Mouse (Mus musculus) lung, adult 2 months (tissue): ENCODE results near the gene C8g. TPM values are rescaled to one million over a fixed set of nuclear protein-coding genes. Genes with fewer than 3 reads are reported as not detected.
A peak's percentile ranks its signal among the peaks of the same experiment; 100 is the strongest.

Source experiments
- DNase-seq: peaks from one replicate; pipeline ENCODE4 v3.0.0; 2022
- H3K4me1 ChIP-seq: fragments of 200-500 bp; 2 replicates; pipeline ENCODE4 v1.6.1; 2011; ENCODE audit warnings: low read length; ENCODE audit not compliant: control insufficient read depth, insufficient read depth
- H3K4me3 ChIP-seq: fragments of 200-500 bp; replicated peaks from 2 replicates; pipeline ENCODE3; 2011; ENCODE audit warnings: low read depth, mild to moderate bottlenecking, control low read depth, low read length; ENCODE audit errors: extremely low read depth
- CTCF ChIP-seq: fragments of 200-500 bp; IDR thresholded peaks from 2 replicates; pipeline ENCODE4 v1.5.1; 2011; ENCODE audit warnings: mild to moderate bottlenecking, low read length, control low read depth; ENCODE audit not compliant: insufficient read depth
- POLR2A ChIP-seq: fragments of 200-500 bp; IDR thresholded peaks from 2 replicates; pipeline ENCODE4 v1.6.1; 2011; ENCODE audit warnings: low read depth, mild to moderate bottlenecking, control low read depth, low read length, borderline replicate concordance; ENCODE audit errors: extremely low read depth
- WGBS: fragments of 180-500 bp; shearing (Covaris S2); methylation state at CpG from one replicate; pipeline ENCODE4 v1.1.7; 2018; 5-methylcytosine and 5-hydroxymethylcytosine counted together
- polyA plus RNA-seq: library from polyadenylated mRNA; depleted of rRNA; stranded (reverse); fragments of >200 nt; gene quantifications from 2 replicates; pipeline ENCODE4 v1.2.3, GENCODE M21; 2012

Gene C8g
- polyA plus RNA-seq, 1 experiment: 2.7 TPM

DNA sequence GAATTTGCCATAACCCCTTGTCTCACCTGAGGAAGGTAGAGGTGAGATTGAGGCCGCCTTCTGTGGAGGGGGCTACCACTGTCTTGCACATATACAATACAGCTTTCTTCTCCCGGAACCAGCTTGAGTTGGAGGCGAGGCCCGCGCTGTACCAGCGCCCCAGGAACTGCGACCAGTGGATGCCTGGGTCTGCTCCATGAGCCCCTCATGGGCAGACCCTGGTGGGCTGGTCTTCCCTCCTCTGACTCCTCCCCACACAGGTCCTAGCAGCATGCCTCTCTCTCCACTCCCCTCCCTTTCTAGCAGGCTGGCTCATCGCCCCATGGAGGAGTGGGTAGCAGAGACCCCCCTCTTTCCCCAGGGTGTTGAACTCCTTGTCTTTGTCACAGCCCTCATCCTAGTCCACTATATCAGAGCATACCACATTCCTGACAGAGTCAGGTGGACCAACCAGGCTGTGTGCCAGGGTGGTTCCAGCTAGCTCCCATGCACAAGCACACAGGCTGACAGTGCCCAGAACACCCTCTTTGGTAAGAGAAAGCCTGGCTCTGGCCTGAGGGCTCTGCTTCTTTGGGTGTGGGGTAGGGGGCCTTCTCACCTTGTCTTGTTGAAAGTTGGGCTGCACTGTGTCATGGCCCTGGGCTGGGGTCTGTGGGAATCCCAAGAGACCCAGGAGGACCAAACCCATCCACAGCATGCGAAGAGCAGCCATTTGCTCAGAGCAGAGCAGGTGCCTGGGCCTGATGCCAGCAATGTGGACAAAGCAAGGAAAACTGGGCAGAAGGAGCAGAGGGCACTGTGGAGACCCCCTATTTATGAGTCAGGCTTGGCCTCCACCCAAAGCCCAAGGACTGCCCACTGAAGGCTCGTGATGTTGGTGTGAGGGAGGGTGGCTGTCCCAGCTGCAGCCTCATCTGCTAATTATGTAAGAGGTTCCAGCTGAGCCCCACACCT is 32.3 kb downstream of the C8g start:
- TF ChIP-seq CTCF: no peak
- Histone ChIP-seq H3K4me1 (no peaks in the 10 kb centered on the region), H3K4me3 (no peak overlapping the region)
- WGBS: 70% methylated on average over 10 of the region's 10 CpGs
- no peak for DNase-seq

DNA sequence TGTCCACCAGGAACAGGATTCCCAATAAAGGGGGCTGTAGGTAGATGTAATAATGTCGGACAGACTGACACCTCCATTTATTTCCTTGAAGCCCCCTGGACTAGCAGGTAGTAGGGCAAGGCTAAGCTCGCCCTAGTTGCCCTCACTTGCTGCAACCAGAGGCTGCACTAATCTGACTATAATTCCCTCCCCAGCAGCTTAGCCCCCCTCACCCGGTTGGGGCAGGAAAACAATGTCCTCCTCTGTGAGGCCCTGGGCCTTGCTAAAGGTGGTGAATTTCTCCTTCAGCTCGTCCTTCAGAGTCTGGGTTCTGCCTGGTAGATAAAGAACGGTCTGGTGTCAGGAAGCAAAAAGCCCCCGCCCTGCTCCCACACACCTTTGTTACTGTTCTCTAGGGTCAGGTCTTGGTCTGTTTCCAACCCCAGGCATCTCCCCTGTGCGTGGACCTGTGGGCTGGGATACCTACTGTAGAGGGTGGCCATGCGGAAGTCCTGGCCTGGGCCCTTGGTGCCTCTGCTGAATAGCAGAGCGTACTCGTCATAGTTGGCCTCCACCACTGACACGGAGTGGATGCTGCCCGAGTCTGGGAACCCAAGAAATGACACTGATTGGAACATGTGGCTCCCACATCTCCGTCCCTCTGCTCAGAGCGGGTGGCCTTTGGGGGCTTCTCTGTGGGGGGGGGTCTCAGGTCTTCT is 33.8 kb downstream of the C8g start:
- Histone ChIP-seq H3K4me3 (no peak overlapping the region), H3K4me1 (no peaks in the 10 kb centered on the region)
- TF ChIP-seq CTCF (no peak), POLR2A (no peak)
- WGBS: 73% methylated on average over 14 of the region's 14 CpGs
- DNase-seq: no peak

- 39% methylated on average over 10 of the region's 10 CpGs for WGBS
- H3K4me3 ChIP-seq: no peak overlapping the region
- TF ChIP-seq POLR2A (no peak), CTCF (no peak)
- no peak for DNase-seq
- peaks cover 5% of the 10 kb centered on the region; the same call in 1 of the 2 replicates for H3K4me1 ChIP-seq
These were observed 35.5 kb downstream of the C8g start for GRCm38 (mm10) chr2:25465816-25466635.

GRCm38 (mm10) chr2:25465256-25465655 is 36.3 kb downstream of the C8g start:
- TF ChIP-seq CTCF (no peak), POLR2A (no peak)
- WGBS: 64% methylated on average over 2 of the region's 2 CpGs
- peaks cover 5% of the 10 kb centered on the region; the same call in 1 of the 2 replicates for H3K4me1 ChIP-seq
- no peak for DNase-seq
- H3K4me3 ChIP-seq: no peak overlapping the region

- Histone ChIP-seq H3K4me1 (peaks cover 9% of the 10 kb centered on the region; the same call in 1 of the 2 replicates), H3K4me3 (no peak overlapping the region)
- TF ChIP-seq CTCF (no peak), POLR2A (no peak)
- WGBS: 85% methylated on average over 3 of the region's 3 CpGs
- no peak for DNase-seq
These were observed 37.9 kb downstream of the C8g start for GRCm38 (mm10) chr2:25463630-25464029.

DNA sequence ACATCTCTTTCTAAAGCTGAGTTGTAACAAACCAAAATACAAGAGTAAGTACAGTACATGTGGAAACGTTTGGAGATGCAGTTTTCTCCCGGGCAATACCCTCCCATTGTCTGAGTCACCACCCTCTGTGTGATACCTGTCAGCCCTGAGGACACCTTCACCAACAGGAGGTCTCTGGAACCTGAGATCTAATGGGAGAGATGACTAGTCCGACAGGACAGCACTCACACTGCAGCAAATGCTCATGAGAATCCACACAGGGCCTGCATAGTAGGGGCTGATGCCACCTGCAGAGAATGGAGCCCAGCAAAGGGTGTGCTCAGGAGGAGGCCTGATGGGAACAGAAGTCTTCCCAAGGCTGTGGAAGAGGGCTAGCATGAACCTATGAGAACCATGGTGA is 40.1 kb downstream of the C8g start:
- peaks cover 9% of the 10 kb centered on the region for H3K4me1 ChIP-seq
- no peak for DNase-seq
- H3K4me3 ChIP-seq: peak overlapping the region; percentile 33
- TF ChIP-seq POLR2A (peak; percentile 31; the same call in 1 of the 2 replicates), CTCF (no peak)
- WGBS: 11% methylated on average over 3 of the region's 3 CpGs

DNA sequence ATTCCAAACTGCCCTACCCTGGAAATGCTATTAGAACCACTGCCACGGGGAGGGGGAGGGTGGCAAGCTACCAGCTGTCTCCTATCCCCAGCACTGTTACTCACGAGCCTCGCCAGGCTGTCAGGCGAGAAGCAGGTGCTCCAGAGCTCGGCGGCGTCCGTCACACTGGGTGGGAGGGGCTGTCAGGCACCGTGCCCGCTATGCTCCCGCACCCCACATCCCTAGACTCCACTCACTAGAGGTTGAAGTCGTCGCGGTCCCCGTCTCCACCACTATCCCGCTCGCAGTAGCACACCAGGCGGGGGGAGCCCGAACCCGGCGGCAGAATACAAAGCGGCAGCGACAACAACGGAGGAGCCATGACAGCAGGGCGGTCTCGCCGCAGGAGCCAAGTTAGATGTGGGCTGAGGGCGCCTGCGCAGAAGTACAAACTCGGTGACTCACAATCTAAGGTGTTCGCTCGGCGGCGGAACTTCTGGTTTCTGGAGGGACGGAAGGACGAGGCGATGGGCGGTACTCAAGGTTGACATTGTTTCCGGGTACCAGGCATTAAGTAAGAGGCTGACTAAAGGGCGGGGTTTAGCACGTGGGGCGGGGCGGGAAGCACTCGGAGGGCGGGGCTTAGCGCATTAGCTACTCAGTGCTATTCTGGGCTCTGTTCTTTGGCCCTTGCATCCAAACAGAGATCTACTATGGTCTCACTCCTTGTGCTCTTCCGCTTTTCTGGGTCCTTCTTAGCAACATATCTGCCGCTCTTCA is 40.8 kb downstream of the C8g start, which contains the start of gene Paxx:
Gene Paxx (minus strand): TSS at position 544 of the 759 bp plus-strand sequence.
- TF ChIP-seq POLR2A (peak; percentile 79; the same call in 1 of the 2 replicates), CTCF (no peak)
- Histone ChIP-seq H3K4me1 (peaks cover 9% of the 10 kb centered on the region), H3K4me3 (peak within 1 kb of the TSS; percentile 84)
- peak; percentile 89 for DNase-seq
- WGBS: under 1% methylated on average over 48 of the region's 48 CpGs

DNA sequence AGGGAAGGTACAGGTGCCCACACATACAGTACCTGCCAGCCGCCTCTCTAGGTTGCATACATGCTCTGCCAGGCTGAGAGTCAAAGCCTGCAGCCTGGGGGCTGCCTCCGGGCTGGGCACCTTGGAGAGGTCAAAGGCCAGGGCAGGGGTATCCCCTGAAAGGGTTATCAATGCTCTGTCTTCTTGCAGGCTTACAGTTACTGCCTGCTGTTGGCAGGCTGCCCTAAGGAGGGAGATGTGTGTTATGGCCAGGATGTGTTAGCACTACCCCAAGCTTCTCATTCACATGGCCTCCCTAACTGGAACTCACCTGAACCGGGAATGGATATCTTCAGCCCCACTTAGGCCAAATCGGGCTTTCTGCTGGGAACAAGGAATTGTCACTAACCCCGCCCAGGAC is 41.4 kb downstream of the C8g start:
- 25% methylated on average over 5 of the region's 5 CpGs for WGBS
- H3K4me3 ChIP-seq: peak overlapping the region; percentile 84
- peaks cover 9% of the 10 kb centered on the region for H3K4me1 ChIP-seq
- TF ChIP-seq CTCF: no peak
- DNase-seq: no peak
